Comparison of ENCODE assay signal across 19 mouse cellular contexts in the genomic region with DNA sequence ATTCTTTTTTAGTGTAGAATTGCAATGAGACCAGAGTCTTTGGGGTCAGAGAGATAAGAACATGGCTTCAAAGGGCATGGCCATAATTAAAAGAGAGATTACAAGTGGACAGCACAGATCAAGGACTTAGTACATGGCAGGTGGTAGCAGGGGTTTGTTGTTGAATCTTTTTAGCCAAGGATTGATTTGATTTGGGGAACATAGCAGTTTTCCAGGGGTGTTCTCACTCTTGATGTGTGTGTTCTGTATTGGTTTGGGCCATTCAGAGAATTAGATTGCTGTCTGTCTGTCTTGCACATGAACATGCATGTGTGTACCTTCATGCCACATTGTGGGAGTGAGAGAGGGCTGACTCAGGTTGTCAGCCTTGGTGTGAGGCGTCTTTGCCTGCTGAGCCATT.
"Had no signal": no experiment of that assay in that cellular context is flagged by ENCODE, and none has a peak within 500 bp of the region (broad histone marks: within the 10 kb centered on the region; RNA-seq: fewer than 3 reads in every experiment).

No protein-coding gene starts in this region.

- ATAC-seq: midbrain, embryonic 16.5 days had no signal

- DNase-seq: lung, embryonic 14.5 days; lung, postnatal 10 days; lung, postnatal 4 days; midbrain, embryonic 14.5 days; retina, postnatal 1 day; right cerebral cortex, adult 18-20 months; right cerebral cortex, postnatal 25 days; right cerebral cortex, postnatal 4 days; thymus, adult 18-20 months; thymus, postnatal 14 days; thymus, postnatal 36 days had no signal

- H3K9ac ChIP-seq: liver, embryonic 15.5 days; lung, embryonic 14.5 days; midbrain, embryonic 12.5 days; neural tube, embryonic 13.5 days; neural tube, embryonic 15.5 days; stomach, embryonic 15.5 days had no signal

- H3K9me3 ChIP-seq: liver, embryonic 15.5 days; midbrain, embryonic 10.5 days; midbrain, embryonic 12.5 days; neural tube, embryonic 13.5 days; neural tube, embryonic 15.5 days; stomach, embryonic 15.5 days had no signal

- H3K27me3 ChIP-seq: liver, embryonic 15.5 days; midbrain, embryonic 12.5 days; neural tube, embryonic 13.5 days; neural tube, embryonic 15.5 days; stomach, embryonic 15.5 days had no signal

- H3K27ac ChIP-seq: liver, embryonic 15.5 days; midbrain, embryonic 10.5 days; midbrain, embryonic 12.5 days; neural tube, embryonic 13.5 days; neural tube, embryonic 15.5 days; stomach, embryonic 15.5 days had no signal

- H3K4me2 ChIP-seq: liver, embryonic 15.5 days; lung, embryonic 14.5 days; midbrain, embryonic 12.5 days; neural tube, embryonic 13.5 days; neural tube, embryonic 15.5 days; stomach, embryonic 15.5 days had no signal

- H3K4me1 ChIP-seq: midbrain, embryonic 10.5 days; midbrain, embryonic 12.5 days; neural tube, embryonic 13.5 days; neural tube, embryonic 15.5 days; stomach, embryonic 15.5 days had no signal

- H3K4me3 ChIP-seq: liver, embryonic 15.5 days; midbrain, embryonic 10.5 days; midbrain, embryonic 12.5 days; myocyte; neural tube, embryonic 13.5 days; neural tube, embryonic 15.5 days; stomach, embryonic 15.5 days had no signal
